Mouse (Mus musculus): Measurements from ENCODE around the gene Tgoln1. TPM values are rescaled to one million over a fixed set of nuclear protein-coding genes. Genes with fewer than 3 reads are reported as not detected.

The Tgoln1 gene
- total and polyA plus RNA-seq, 3 experiments: 4.4 to 72.6 (median 49.7) TPM

DNA sequence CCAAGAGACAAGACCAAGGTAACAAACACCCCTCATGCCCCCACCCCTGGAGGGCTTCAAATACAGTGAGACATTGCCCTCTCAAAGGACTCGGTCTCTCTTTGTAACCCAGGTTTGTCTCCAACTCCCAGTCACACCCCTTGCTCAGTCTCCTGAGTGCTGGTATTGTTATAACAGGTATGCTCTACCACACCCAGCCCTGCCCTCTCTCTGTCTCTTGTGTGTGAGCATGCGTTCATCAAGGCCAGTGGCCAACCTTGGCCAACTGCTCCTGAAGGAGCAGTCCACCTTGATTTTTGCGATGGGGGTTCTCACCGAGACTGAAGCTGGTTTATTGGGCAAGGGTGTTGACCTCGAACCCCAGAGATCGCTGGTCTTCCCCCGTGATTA is 39.2 kb upstream of the Tgoln1 start:
- TF ChIP-seq CTCF (IDR thresholded peaks at IDR 0.05; ENCODE audit: low read depth, low read length) (no peak), POLR2AphosphoS5 (IDR thresholded peaks at IDR 0.05; ENCODE audit: insufficient replicate concordance, low read depth, low read length) (no peak), GATA2 (IDR thresholded peaks at IDR 0.05; ENCODE audit: borderline replicate concordance, low read depth, low read length) (no peak), GATA1 (IDR thresholded peaks at IDR 0.05; ENCODE audit: borderline replicate concordance, low read length) (no peak), TAL1 (conservative IDR thresholded peaks at IDR 0.05; ENCODE audit: low read depth, low read length) (no peak)
- Histone ChIP-seq H3K9me3 (replicated peaks) (no peaks in the 10 kb centered on the region), H3K27me3 (ENCODE audit: insufficient read depth, low read length) (peaks cover 13% of the 10 kb centered on the region), H3K4me1 (ENCODE audit: insufficient read depth, low read depth, low read length) (no peaks in the 10 kb centered on the region), H3K36me3 (replicated peaks) (no peaks in the 10 kb centered on the region), H3K4me3 (ENCODE audit: low read depth, low read length) (no peak overlapping the region)
- ATAC-seq (ENCODE audit: extremely low read depth, insufficient number of reproducible peaks, low FRiP score, poor library complexity, severe bottlenecking): no peak
- no peak for DNase-seq (ENCODE audit: low spot score)

DNA sequence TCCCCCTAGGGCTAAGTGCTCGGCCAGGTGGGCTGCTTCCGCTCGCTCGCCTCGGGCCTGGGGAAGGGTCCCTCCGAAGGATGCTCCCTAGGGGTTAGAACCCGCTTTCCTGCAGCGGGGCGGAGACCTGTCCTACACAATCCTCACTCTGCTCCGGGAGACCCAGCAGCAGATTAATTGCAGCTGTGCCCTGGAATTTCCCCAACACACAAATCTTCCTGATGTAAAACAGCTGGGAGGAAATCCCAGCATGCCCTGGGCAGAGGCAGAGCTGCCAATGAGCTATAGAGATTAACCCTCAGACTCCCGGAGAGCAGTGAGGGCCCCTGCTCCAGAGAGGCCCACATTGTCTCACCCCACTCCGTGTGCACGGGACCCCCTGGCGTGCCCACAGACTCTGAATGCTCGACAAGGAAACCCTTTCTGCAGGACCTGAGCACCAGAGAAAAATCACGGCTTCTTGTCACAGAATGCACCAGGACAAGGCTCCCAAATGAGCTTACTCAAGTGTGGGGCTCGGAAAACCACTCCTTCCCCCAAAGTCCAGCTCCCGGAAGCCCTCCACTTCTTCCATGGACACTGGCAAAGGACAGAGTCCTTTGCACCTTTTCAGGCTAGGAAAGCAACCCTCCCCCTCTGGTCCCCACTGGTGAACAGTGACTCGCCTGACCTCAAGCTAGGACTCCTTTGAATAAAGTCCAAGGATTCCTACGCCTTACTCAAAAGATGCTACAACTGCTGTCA is 38.7 kb upstream of the Tgoln1 start:
- H3K4me1 ChIP-seq (ENCODE audit: insufficient read depth, low read depth, low read length): no peaks in the 10 kb centered on the region
- no peak overlapping the region for H3K4me3 ChIP-seq (ENCODE audit: low read depth, low read length)
- no peaks in the 10 kb centered on the region for H3K36me3 ChIP-seq (replicated peaks)
- TF ChIP-seq GATA1 (IDR thresholded peaks at IDR 0.05; ENCODE audit: borderline replicate concordance, low read length) (no peak), POLR2AphosphoS5 (IDR thresholded peaks at IDR 0.05; ENCODE audit: insufficient replicate concordance, low read depth, low read length) (no peak), TAL1 (conservative IDR thresholded peaks at IDR 0.05; ENCODE audit: low read depth, low read length) (no peak), CTCF (IDR thresholded peaks at IDR 0.05; ENCODE audit: low read depth, low read length) (no peak), GATA2 (IDR thresholded peaks at IDR 0.05; ENCODE audit: borderline replicate concordance, low read depth, low read length) (no peak)
- H3K27me3 ChIP-seq (ENCODE audit: insufficient read depth, low read length): peaks cover 13% of the 10 kb centered on the region
- DNase-seq (ENCODE audit: low spot score): no peak
- H3K9me3 ChIP-seq (replicated peaks): no peaks in the 10 kb centered on the region
- ATAC-seq (ENCODE audit: extremely low read depth, insufficient number of reproducible peaks, low FRiP score, poor library complexity, severe bottlenecking): no peak

DNA sequence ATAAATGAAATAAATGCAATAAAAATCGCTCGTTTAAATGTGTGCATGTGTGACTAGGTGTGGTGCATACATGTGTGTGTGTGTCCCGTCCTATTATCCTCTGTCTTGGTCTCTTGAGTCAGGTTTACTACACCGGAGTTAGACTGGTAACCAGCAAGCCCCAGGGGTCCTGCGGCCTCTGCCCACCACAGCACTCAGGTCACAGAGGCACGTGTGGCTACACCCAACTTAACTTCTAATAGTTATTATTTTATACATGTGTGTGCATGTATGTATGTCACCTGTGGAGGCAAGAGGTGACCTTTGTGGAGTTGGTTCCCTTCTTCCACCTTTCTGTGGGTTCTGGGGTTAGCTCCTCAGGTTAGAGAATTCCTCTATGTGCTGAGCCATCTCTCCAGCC is 37.6 kb upstream of the Tgoln1 start:
- DNase-seq (ENCODE audit: low spot score) (no peak), ATAC-seq (ENCODE audit: extremely low read depth, insufficient number of reproducible peaks, low FRiP score, poor library complexity, severe bottlenecking) (no peak)
- Histone ChIP-seq H3K4me3 (ENCODE audit: low read depth, low read length) (no peak overlapping the region), H3K4me1 (ENCODE audit: insufficient read depth, low read depth, low read length) (no peaks in the 10 kb centered on the region), H3K36me3 (replicated peaks) (no peaks in the 10 kb centered on the region), H3K27me3 (ENCODE audit: insufficient read depth, low read length) (peaks cover 13% of the 10 kb centered on the region), H3K9me3 (replicated peaks) (no peaks in the 10 kb centered on the region)
- TF ChIP-seq TAL1 (conservative IDR thresholded peaks at IDR 0.05; ENCODE audit: low read depth, low read length) (no peak), CTCF (IDR thresholded peaks at IDR 0.05; ENCODE audit: low read depth, low read length) (no peak), POLR2AphosphoS5 (IDR thresholded peaks at IDR 0.05; ENCODE audit: insufficient replicate concordance, low read depth, low read length) (no peak), GATA2 (IDR thresholded peaks at IDR 0.05; ENCODE audit: borderline replicate concordance, low read depth, low read length) (no peak), GATA1 (IDR thresholded peaks at IDR 0.05; ENCODE audit: borderline replicate concordance, low read length) (no peak)

DNA sequence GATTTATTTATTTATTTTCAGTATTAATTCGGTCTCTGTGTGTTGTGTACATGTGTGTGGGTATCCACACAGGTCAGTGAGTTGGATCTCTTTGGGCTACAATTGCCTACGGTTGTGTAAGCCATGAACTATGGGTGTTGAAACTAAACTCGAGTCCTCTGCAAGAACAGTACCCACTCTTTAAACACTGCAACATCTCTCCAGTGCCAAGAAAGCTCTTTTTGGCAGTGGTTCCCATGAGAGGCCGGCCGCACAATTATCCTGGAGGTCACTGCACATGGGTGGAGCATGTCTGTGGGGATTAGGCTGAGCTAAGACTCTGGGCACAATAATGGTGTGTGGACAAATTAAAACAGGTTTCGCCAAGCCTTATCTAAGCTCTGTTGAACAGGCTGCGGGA is 36.6 kb upstream of the Tgoln1 start:
- no peak for DNase-seq (ENCODE audit: low spot score)
- TF ChIP-seq GATA2 (IDR thresholded peaks at IDR 0.05; ENCODE audit: borderline replicate concordance, low read depth, low read length) (no peak), TAL1 (conservative IDR thresholded peaks at IDR 0.05; ENCODE audit: low read depth, low read length) (no peak), POLR2AphosphoS5 (IDR thresholded peaks at IDR 0.05; ENCODE audit: insufficient replicate concordance, low read depth, low read length) (no peak), CTCF (IDR thresholded peaks at IDR 0.05; ENCODE audit: low read depth, low read length) (no peak), GATA1 (IDR thresholded peaks at IDR 0.05; ENCODE audit: borderline replicate concordance, low read length) (no peak)
- ATAC-seq (ENCODE audit: extremely low read depth, insufficient number of reproducible peaks, low FRiP score, poor library complexity, severe bottlenecking): no peak
- H3K4me1 ChIP-seq (ENCODE audit: insufficient read depth, low read depth, low read length): no peaks in the 10 kb centered on the region
- H3K4me3 ChIP-seq (ENCODE audit: low read depth, low read length): no peak overlapping the region
- no peaks in the 10 kb centered on the region for H3K36me3 ChIP-seq (replicated peaks)
- H3K9me3 ChIP-seq (replicated peaks): no peaks in the 10 kb centered on the region
- H3K27me3 ChIP-seq (ENCODE audit: insufficient read depth, low read length): peaks cover 20% of the 10 kb centered on the region

DNA sequence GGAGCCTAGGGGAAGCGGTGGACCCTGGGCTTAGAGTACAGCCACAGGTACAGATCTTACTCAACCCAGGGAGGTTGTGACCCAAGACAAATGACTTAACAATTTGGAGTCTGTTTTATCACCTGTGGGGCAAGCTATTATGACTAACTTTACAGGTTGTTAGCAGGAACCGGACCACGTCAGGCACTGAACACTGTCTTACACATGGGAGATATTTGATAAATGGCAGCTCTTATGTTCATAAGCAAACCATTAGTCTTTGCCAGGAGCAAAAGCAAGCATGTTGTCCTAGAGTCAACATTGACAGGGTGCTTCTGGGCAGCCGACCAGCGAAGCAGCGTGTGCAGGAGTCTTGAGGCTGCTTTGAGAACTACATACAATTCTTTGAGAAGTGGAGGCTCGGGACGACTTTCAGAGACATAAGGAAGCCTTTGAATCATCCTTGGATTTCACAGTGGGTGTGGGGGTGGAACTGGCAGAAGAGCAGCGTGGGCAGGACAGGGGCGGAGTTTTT is 33.6 kb upstream of the Tgoln1 start:
- ATAC-seq (ENCODE audit: extremely low read depth, insufficient number of reproducible peaks, low FRiP score, poor library complexity, severe bottlenecking): no peak
- peaks cover 25% of the 10 kb centered on the region for H3K27me3 ChIP-seq (ENCODE audit: insufficient read depth, low read length)
- no peaks in the 10 kb centered on the region for H3K4me1 ChIP-seq (ENCODE audit: insufficient read depth, low read depth, low read length)
- DNase-seq (ENCODE audit: low spot score): no peak
- H3K9me3 ChIP-seq (replicated peaks): no peaks in the 10 kb centered on the region
- H3K36me3 ChIP-seq (replicated peaks): no peaks in the 10 kb centered on the region
- no peak overlapping the region for H3K4me3 ChIP-seq (ENCODE audit: low read depth, low read length)
- TF ChIP-seq TAL1 (conservative IDR thresholded peaks at IDR 0.05; ENCODE audit: low read depth, low read length) (no peak), POLR2AphosphoS5 (IDR thresholded peaks at IDR 0.05; ENCODE audit: insufficient replicate concordance, low read depth, low read length) (no peak), GATA2 (IDR thresholded peaks at IDR 0.05; ENCODE audit: borderline replicate concordance, low read depth, low read length) (no peak), GATA1 (IDR thresholded peaks at IDR 0.05; ENCODE audit: borderline replicate concordance, low read length) (no peak), CTCF (IDR thresholded peaks at IDR 0.05; ENCODE audit: low read depth, low read length) (no peak)

DNA sequence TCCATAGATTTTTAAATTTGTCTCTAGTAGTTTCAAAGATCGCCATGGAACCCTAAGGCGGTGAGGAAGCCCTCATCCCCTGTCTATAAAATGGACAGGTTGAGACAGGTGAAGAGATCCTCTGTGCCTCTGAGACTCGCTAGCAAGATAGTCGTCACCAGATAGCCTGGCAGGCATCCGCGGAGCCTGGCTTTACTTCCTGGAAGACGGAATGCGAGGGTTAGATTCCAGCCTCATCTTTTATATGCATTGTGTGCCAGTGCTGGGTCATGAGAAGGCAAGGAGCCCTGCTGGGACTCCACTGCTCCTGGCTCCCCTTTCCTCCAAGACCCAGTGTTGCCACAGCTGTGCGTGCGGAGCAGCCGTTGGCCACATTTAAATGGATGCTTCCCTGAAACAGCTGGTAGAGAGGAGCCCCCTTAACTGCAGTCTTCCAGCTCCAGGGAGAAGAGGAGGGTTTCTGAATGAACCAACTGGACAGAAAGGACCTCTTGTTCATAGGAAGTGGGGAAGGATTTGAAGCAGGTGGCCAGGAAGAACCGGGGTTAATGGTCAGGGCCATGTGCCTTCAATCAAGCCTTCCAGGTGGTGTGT is 31.3 kb upstream of the Tgoln1 start:
- Histone ChIP-seq H3K4me1 (ENCODE audit: insufficient read depth, low read depth, low read length) (no peaks in the 10 kb centered on the region), H3K4me3 (ENCODE audit: low read depth, low read length) (no peak overlapping the region), H3K27me3 (ENCODE audit: insufficient read depth, low read length) (peaks cover 27% of the 10 kb centered on the region), H3K9me3 (replicated peaks) (no peaks in the 10 kb centered on the region), H3K36me3 (replicated peaks) (no peaks in the 10 kb centered on the region)
- no peak for TF ChIP-seq GATA2 (IDR thresholded peaks at IDR 0.05; ENCODE audit: borderline replicate concordance, low read depth, low read length)
- TF ChIP-seq POLR2AphosphoS5 (IDR thresholded peaks at IDR 0.05; ENCODE audit: insufficient replicate concordance, low read depth, low read length): no peak
- TF ChIP-seq TAL1 (conservative IDR thresholded peaks at IDR 0.05; ENCODE audit: low read depth, low read length): no peak
- TF ChIP-seq GATA1 (IDR thresholded peaks at IDR 0.05; ENCODE audit: borderline replicate concordance, low read length): no peak
- no peak for TF ChIP-seq CTCF (IDR thresholded peaks at IDR 0.05; ENCODE audit: low read depth, low read length)
- ATAC-seq (ENCODE audit: extremely low read depth, insufficient number of reproducible peaks, low FRiP score, poor library complexity, severe bottlenecking): no peak
- DNase-seq (ENCODE audit: low spot score): no peak
